Mouse (Mus musculus): ENCODE measurements around the gene Nol4l. TPM values are rescaled to one million over a fixed set of nuclear protein-coding genes. Genes with fewer than 3 reads are reported as not detected.

Nol4l gene
- polyA plus RNA-seq, 1 experiment from 2014 or later = 12.9 TPM

DNA sequence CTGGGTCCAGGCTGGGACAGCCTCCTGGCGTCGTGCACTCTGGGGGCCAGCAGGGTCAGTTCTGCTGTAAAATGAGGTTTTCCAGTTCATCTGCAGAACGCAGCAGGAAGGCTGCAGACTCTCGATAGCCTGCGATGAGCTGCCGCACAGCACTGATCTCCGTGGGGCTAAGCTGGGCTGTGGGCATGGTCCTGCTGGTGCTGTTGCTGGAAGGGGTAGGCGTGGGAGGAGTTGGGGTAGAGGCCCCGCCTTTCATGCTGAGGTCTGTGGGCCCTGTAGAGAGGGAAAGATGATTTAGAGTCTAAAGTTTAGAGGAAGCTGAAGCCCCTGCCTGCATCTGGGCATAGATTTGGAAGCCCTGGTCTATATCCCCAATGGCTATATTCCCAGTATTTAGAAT lies 118.2 kb downstream of the Nol4l start:
- ATAC-seq (ENCODE audit: low read depth) (no peak), DNase-seq (ENCODE audit: low spot score) (no peak)
- H3K4me1 ChIP-seq (ENCODE audit: control insufficient read depth, insufficient read depth, low read length) = no peaks in the 10 kb centered on the region
- H3K27me3 ChIP-seq (replicated peaks; ENCODE audit: control insufficient read depth, insufficient read depth, low read length) = no peaks in the 10 kb centered on the region
- 81% methylated on average over 9 of the region's 9 CpGs for WGBS
- H3K9ac ChIP-seq (ENCODE audit: low read depth, low read length) = no peak overlapping the region; the same call in 1 of the 2 replicates
- H3K9me3 ChIP-seq (ENCODE audit: control insufficient read depth, low read length) = no peaks in the 10 kb centered on the region
- H3K4me3 ChIP-seq (ENCODE audit: low read depth, low read length) = no peak overlapping the region
- H3K36me3 ChIP-seq (ENCODE audit: control insufficient read depth, insufficient read depth, low read length) = peaks cover 91% of the 10 kb centered on the region
- H3K27ac ChIP-seq (replicated peaks; ENCODE audit: low read depth, low read length) = no peak overlapping the region
- H3K4me2 ChIP-seq (ENCODE audit: low read depth, low read length) = no peak overlapping the region

DNA sequence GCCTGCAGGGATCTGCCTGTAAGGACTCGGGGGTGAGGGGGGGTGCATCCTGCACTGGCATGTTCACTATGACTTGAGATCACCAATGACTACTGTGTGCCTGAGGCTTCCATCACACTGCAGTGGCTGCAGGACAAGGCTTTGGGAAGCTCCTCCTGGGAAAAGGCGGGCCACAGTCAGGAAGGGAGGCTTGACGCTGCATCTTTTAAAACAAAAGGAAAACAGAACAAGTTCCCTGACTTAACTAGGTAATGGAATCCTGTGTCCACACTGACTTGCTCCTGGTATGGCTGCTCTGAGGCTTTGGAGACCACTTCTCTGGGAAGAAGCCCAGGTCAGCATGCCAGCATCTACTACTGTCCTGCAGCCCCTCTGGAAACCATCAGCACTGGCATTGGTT lies 120.8 kb downstream of the Nol4l start:
- Histone ChIP-seq H3K4me1 (ENCODE audit: control insufficient read depth, insufficient read depth, low read length) (no peaks in the 10 kb centered on the region), H3K9me3 (ENCODE audit: control insufficient read depth, low read length) (no peaks in the 10 kb centered on the region), H3K27ac (replicated peaks; ENCODE audit: low read depth, low read length) (no peak overlapping the region), H3K9ac (ENCODE audit: low read depth, low read length) (no peak overlapping the region), H3K27me3 (replicated peaks; ENCODE audit: control insufficient read depth, insufficient read depth, low read length) (no peaks in the 10 kb centered on the region), H3K4me3 (ENCODE audit: low read depth, low read length) (no peak overlapping the region), H3K36me3 (ENCODE audit: control insufficient read depth, insufficient read depth, low read length) (peaks cover 68% of the 10 kb centered on the region), H3K4me2 (ENCODE audit: low read depth, low read length) (no peak overlapping the region)
- ATAC-seq (ENCODE audit: low read depth) = no peak
- 82% methylated on average over 3 of the region's 3 CpGs for WGBS
- no peak for DNase-seq (ENCODE audit: low spot score)

DNA sequence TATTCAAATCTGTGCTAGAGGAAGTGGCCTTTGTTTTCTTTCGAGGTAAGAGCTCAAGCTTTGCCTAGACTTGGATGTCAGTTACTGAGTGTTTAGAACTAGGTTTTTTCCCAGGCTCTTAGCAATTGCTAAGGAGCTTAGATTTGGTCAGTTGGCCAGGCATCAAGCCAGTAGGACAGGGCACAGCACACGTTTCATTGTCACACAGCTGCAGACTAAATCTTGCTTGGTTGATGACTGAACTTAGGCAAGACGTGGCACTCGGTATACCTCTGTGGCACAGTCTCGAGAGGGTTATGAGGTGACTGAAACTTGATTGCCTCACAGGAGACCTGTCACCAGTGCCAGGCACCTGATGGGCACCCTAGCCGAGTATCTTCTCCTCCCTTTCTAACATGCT lies 122.9 kb downstream of the Nol4l start:
- ATAC-seq (ENCODE audit: low read depth) = no peak
- H3K9me3 ChIP-seq (ENCODE audit: control insufficient read depth, low read length) = no peaks in the 10 kb centered on the region
- H3K27ac ChIP-seq (replicated peaks; ENCODE audit: low read depth, low read length) = no peak overlapping the region
- no peak overlapping the region for H3K9ac ChIP-seq (ENCODE audit: low read depth, low read length)
- H3K36me3 ChIP-seq (ENCODE audit: control insufficient read depth, insufficient read depth, low read length) = peaks cover 59% of the 10 kb centered on the region
- DNase-seq (ENCODE audit: low spot score) = no peak
- H3K27me3 ChIP-seq (replicated peaks; ENCODE audit: control insufficient read depth, insufficient read depth, low read length) = no peaks in the 10 kb centered on the region
- no peak overlapping the region for H3K4me2 ChIP-seq (ENCODE audit: low read depth, low read length)
- WGBS = 81% methylated on average over 6 of the region's 6 CpGs
- no peaks in the 10 kb centered on the region for H3K4me1 ChIP-seq (ENCODE audit: control insufficient read depth, insufficient read depth, low read length)
- no peak overlapping the region for H3K4me3 ChIP-seq (ENCODE audit: low read depth, low read length)

DNA sequence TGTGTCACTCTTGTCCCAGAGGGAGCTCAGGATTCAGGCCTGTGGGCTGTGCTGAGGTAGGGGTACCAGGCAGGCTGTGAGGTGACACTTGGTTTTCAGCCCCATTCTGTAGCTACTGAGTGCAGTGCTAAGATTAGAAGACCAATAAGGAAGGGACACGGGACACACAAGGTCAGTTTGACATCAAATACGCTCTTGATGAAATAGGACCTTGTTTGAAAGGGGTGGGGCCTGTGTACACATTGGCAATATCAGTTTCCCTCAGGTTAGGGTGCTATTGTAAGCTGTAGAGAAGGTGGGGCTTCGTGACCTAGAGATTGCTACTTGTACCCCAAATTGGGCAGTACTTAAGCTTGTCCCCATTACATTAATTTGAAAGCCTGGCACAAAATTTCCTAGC lies 124.9 kb downstream of the Nol4l start:
- Histone ChIP-seq H3K9ac (ENCODE audit: low read depth, low read length) (no peak overlapping the region), H3K4me3 (ENCODE audit: low read depth, low read length) (no peak overlapping the region), H3K4me2 (ENCODE audit: low read depth, low read length) (no peak overlapping the region), H3K9me3 (ENCODE audit: control insufficient read depth, low read length) (no peaks in the 10 kb centered on the region), H3K36me3 (ENCODE audit: control insufficient read depth, insufficient read depth, low read length) (peaks cover 59% of the 10 kb centered on the region), H3K27ac (replicated peaks; ENCODE audit: low read depth, low read length) (no peak overlapping the region), H3K4me1 (ENCODE audit: control insufficient read depth, insufficient read depth, low read length) (no peaks in the 10 kb centered on the region), H3K27me3 (replicated peaks; ENCODE audit: control insufficient read depth, insufficient read depth, low read length) (no peaks in the 10 kb centered on the region)
- DNase-seq (ENCODE audit: low spot score) (no peak), ATAC-seq (ENCODE audit: low read depth) (no peak)
- 86% methylated on average over 3 of the region's 3 CpGs for WGBS

DNA sequence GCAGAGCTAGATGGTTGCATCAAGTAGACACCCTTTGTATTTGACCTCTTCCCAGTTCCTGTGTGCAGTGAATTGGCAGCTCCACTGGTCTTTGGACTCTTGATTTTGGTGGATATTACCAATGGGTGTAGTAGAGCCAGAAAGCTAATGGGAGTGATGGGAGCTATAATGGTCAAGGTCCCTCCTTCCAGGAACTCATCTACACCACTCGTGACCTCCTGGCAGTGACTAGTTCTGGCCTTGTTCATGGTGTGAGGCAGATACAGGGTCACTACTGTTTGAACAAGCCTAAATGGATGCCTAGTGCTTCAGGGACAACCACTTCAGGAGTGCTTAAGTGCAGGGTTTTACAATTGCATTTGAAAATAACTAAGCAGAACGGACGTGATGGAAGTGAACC lies 125.7 kb downstream of the Nol4l start:
- Histone ChIP-seq H3K9me3 (ENCODE audit: control insufficient read depth, low read length) (no peaks in the 10 kb centered on the region), H3K27ac (replicated peaks; ENCODE audit: low read depth, low read length) (no peak overlapping the region), H3K27me3 (replicated peaks; ENCODE audit: control insufficient read depth, insufficient read depth, low read length) (no peaks in the 10 kb centered on the region), H3K4me3 (ENCODE audit: low read depth, low read length) (no peak overlapping the region), H3K4me1 (ENCODE audit: control insufficient read depth, insufficient read depth, low read length) (no peaks in the 10 kb centered on the region), H3K36me3 (ENCODE audit: control insufficient read depth, insufficient read depth, low read length) (peaks cover 60% of the 10 kb centered on the region), H3K9ac (ENCODE audit: low read depth, low read length) (no peak overlapping the region), H3K4me2 (ENCODE audit: low read depth, low read length) (no peak overlapping the region)
- no peak for ATAC-seq (ENCODE audit: low read depth)
- WGBS = 88% methylated on average over 3 of the region's 3 CpGs
- no peak for DNase-seq (ENCODE audit: low spot score)

DNA sequence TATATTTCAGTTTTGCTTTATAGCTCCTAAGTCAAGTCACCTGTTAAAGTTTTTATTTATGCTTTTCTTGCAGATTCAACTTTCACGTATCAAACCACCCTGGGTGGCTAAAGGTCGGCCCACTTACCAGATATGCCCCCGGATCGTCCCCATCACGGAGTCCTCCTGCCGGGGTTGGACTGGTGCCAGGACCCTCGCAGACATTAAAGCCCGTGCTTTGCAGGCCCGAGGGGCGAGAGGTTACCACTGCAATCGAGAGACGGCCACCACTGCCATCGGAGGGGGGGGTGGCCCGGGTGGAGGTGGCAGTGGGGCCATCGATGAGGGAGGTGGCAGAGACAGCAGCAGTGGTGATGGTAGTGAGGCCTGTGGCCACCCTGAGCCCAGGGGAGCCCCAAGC lies 130.6 kb downstream of the Nol4l start:
- WGBS = 88% methylated on average over 14 of the region's 15 CpGs
- Histone ChIP-seq H3K36me3 (ENCODE audit: control insufficient read depth, insufficient read depth, low read length) (peaks cover 85% of the 10 kb centered on the region), H3K27ac (replicated peaks; ENCODE audit: low read depth, low read length) (no peak overlapping the region), H3K9me3 (ENCODE audit: control insufficient read depth, low read length) (peaks cover 8% of the 10 kb centered on the region), H3K27me3 (replicated peaks; ENCODE audit: control insufficient read depth, insufficient read depth, low read length) (no peaks in the 10 kb centered on the region), H3K4me3 (ENCODE audit: low read depth, low read length) (no peak overlapping the region), H3K9ac (ENCODE audit: low read depth, low read length) (no peak overlapping the region), H3K4me2 (ENCODE audit: low read depth, low read length) (no peak overlapping the region), H3K4me1 (ENCODE audit: control insufficient read depth, insufficient read depth, low read length) (no peaks in the 10 kb centered on the region)
- DNase-seq (ENCODE audit: low spot score) (no peak), ATAC-seq (ENCODE audit: low read depth) (no peak)

DNA sequence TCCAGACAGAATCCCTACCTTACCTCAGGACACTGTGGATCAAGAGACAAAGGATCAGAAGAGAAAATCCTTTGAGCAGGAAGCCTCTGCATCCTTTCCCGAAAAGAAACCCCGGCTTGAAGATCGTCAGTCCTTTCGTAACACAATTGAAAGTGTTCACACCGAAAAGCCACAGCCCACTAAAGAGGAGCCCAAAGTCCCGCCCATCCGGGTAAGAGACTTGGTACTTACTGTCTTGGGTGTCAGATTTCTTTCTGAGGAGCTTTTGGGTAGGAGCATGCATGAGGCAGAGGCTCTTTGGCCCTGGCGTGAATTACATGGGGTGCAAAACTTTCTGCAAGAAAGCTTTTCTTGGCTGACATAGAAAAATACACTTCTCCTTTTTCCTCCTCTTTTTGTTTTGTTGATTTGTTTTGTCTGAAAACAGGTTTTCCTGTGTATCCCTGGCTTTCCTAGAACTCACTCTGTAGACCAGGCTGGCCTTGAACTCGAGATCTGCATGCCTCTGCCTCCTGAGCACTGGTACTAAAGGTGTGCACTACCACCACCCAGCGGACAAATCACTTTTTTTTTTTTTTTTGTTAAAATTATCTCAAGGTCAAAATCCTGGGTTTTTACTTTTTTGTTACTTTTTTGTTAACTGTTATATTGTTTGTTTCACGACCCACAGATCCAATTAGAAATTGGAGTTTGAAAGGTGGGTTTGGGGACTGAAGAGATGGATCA lies 131.8 kb downstream of the Nol4l start:
- Histone ChIP-seq H3K4me2 (ENCODE audit: low read depth, low read length) (no peak overlapping the region), H3K27me3 (replicated peaks; ENCODE audit: control insufficient read depth, insufficient read depth, low read length) (no peaks in the 10 kb centered on the region), H3K36me3 (ENCODE audit: control insufficient read depth, insufficient read depth, low read length) (peaks cover 97% of the 10 kb centered on the region), H3K9me3 (ENCODE audit: control insufficient read depth, low read length) (peaks cover 8% of the 10 kb centered on the region), H3K4me3 (ENCODE audit: low read depth, low read length) (no peak overlapping the region), H3K9ac (ENCODE audit: low read depth, low read length) (no peak overlapping the region), H3K27ac (replicated peaks; ENCODE audit: low read depth, low read length) (no peak overlapping the region), H3K4me1 (ENCODE audit: control insufficient read depth, insufficient read depth, low read length) (no peaks in the 10 kb centered on the region)
- DNase-seq (ENCODE audit: low spot score) (no peak), ATAC-seq (ENCODE audit: low read depth) (no peak)
- 86% methylated on average over 11 of the region's 11 CpGs for WGBS

DNA sequence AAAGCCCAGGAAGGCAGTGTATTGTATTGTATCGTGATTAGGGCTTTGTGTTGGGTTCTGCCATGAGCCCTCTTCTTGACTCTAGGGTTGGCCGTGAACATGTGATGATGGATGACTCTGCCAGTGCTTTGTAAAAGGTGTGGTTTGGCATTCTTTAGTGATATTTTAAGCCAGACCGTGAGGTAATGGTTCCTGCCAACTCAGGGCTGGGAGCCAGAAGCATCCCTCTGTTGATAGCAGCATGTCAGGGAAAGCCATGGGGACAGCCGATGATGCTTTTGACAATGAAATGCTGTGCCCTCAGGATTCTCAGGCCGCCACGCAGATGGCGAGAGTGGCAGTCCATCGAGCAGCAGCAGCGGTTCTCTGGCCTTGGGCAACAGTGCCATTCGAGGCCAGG lies 136.7 kb downstream of the Nol4l start:
- Histone ChIP-seq H3K27me3 (replicated peaks; ENCODE audit: control insufficient read depth, insufficient read depth, low read length) (no peaks in the 10 kb centered on the region), H3K27ac (replicated peaks; ENCODE audit: low read depth, low read length) (no peak overlapping the region), H3K9me3 (ENCODE audit: control insufficient read depth, low read length) (peaks cover 8% of the 10 kb centered on the region), H3K4me3 (ENCODE audit: low read depth, low read length) (no peak overlapping the region), H3K4me2 (ENCODE audit: low read depth, low read length) (no peak overlapping the region), H3K9ac (ENCODE audit: low read depth, low read length) (no peak overlapping the region), H3K36me3 (ENCODE audit: control insufficient read depth, insufficient read depth, low read length) (peaks cover 73% of the 10 kb centered on the region), H3K4me1 (ENCODE audit: control insufficient read depth, insufficient read depth, low read length) (no peaks in the 10 kb centered on the region)
- ATAC-seq (ENCODE audit: low read depth) (no peak), DNase-seq (ENCODE audit: low spot score) (no peak)
- WGBS = 94% methylated on average over 10 of the region's 10 CpGs

DNA sequence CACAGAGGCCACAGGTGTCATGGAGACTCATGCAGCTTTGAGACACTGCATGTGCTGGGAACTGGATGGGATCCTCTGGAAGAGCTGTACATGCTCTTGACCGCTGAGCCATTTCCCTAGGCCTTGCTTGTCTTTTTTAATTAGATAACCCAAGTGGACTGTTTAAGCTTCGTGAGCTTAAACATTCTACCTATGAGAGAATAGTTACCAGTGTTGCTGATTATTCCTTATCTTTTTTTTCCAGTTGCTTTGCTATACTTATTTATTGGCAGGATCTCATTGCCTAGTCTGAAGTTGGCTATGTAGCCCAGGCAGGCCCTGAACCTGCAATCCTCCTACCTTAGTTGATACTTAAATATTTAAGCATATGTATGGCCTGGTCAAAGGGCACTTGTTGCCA lies 139.9 kb downstream of the Nol4l start:
- Histone ChIP-seq H3K27me3 (replicated peaks; ENCODE audit: control insufficient read depth, insufficient read depth, low read length) (no peaks in the 10 kb centered on the region), H3K9me3 (ENCODE audit: control insufficient read depth, low read length) (peaks cover 6% of the 10 kb centered on the region), H3K4me3 (ENCODE audit: low read depth, low read length) (no peak overlapping the region), H3K4me2 (ENCODE audit: low read depth, low read length) (no peak overlapping the region), H3K4me1 (ENCODE audit: control insufficient read depth, insufficient read depth, low read length) (no peaks in the 10 kb centered on the region), H3K36me3 (ENCODE audit: control insufficient read depth, insufficient read depth, low read length) (peaks cover 63% of the 10 kb centered on the region), H3K27ac (replicated peaks; ENCODE audit: low read depth, low read length) (no peak overlapping the region), H3K9ac (ENCODE audit: low read depth, low read length) (no peak overlapping the region)
- DNase-seq (ENCODE audit: low spot score) (no peak), ATAC-seq (ENCODE audit: low read depth) (no peak)
- WGBS = 96% methylated on average over 2 of the region's 2 CpGs

All from embryonic facial prominence, embryonic 14.5 days (tissue).